Mouse (Mus musculus): Measurements from ENCODE around the gene Lrrk1. TPM values are rescaled to one million over a fixed set of nuclear protein-coding genes. Genes with fewer than 3 reads are reported as not detected.
A peak's percentile ranks its signal among the peaks of the same experiment; 100 is the strongest.

The Lrrk1 gene
- polyA plus RNA-seq, 2 experiments = 2.3 to 3.1 TPM

DNA sequence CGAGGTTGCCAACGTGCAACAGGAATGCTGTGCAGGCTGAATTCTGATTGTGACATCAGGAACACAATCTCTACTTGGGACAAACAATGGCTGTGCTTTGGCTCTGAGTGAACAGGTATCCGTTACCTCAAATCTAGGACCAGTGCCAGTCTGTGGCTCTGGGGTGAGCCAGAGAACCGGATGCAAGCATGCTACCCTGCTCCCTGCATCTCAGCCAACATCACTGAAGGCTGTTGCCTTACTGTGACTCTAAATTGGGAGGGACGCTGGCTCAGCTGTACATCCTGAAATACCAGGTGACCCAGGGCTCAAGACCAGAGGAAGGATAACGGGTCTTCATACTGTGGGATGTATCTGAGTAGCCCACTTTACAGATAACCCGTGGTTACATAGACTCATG, 208.4 kb downstream of the Lrrk1 start:
- no peaks in the 10 kb centered on the region; the same call in 1 of the 2 replicates for H3K9me3 ChIP-seq (ENCODE audit: control insufficient read depth, low read length)
- DNase-seq (ENCODE audit: low read depth in 3 of 3, low spot score in 3 of 3) (no peak), ATAC-seq (ENCODE audit: insufficient read depth) (no peak)
- TF ChIP-seq CTCF (IDR thresholded peaks at IDR 0.05; ENCODE audit: low read depth) = no peak
- TF ChIP-seq EP300 (IDR thresholded peaks at IDR 0.05; ENCODE audit: low read depth) = no peak
- no peak overlapping the region for H3K9ac ChIP-seq (replicated peaks)
- 60% methylated on average over 7 of the region's 7 CpGs for WGBS (ENCODE audit: insufficient replicate concordance)
- no peak overlapping the region for H3K27ac ChIP-seq
- H3K27me3 ChIP-seq (ENCODE audit: control insufficient read depth, insufficient read depth, low read length) = no peaks in the 10 kb centered on the region
- no peak overlapping the region for H3K4me2 ChIP-seq (ENCODE audit: low read depth)
- H3K36me3 ChIP-seq (replicated peaks; ENCODE audit: control insufficient read depth, insufficient read depth, low read depth) = no peaks in the 10 kb centered on the region; the same call in 1 of the 2 replicates
- peaks cover 17 to 36% of the 10 kb centered on the region in 2 experiments for H3K4me1 ChIP-seq (replicated peaks; ENCODE audit: control insufficient read depth in 2 of 2, insufficient read depth in 2 of 2, low read length in 1 of 2)
- no peak overlapping the region for H3K4me3 ChIP-seq (ENCODE audit: insufficient read depth in 1 of 2, low read depth in 2 of 2, low read length in 2 of 2)

GRCm38 (mm10) chr7:66179120-66179581, 209.0 kb downstream of the Lrrk1 start:
- Histone ChIP-seq H3K4me2 (ENCODE audit: low read depth) (no peak overlapping the region), H3K9ac (replicated peaks) (no peak overlapping the region), H3K36me3 (replicated peaks; ENCODE audit: control insufficient read depth, insufficient read depth, low read depth) (no peaks in the 10 kb centered on the region; the same call in none of the 2 replicates), H3K27ac (no peak overlapping the region), H3K4me3 (ENCODE audit: insufficient read depth in 1 of 2, low read depth in 2 of 2, low read length in 2 of 2) (no peak overlapping the region), H3K27me3 (ENCODE audit: control insufficient read depth, insufficient read depth, low read length) (no peaks in the 10 kb centered on the region), H3K9me3 (ENCODE audit: control insufficient read depth, low read length) (no peaks in the 10 kb centered on the region; the same call in 1 of the 2 replicates), H3K4me1 (replicated peaks; ENCODE audit: control insufficient read depth in 2 of 2, insufficient read depth in 2 of 2, low read length in 1 of 2) (peaks cover 15 to 33% of the 10 kb centered on the region in 2 experiments)
- DNase-seq (ENCODE audit: low read depth in 3 of 3, low spot score in 3 of 3) (no peak), ATAC-seq (ENCODE audit: insufficient read depth) (no peak)
- TF ChIP-seq EP300 (IDR thresholded peaks at IDR 0.05; ENCODE audit: low read depth) = no peak
- TF ChIP-seq CTCF (IDR thresholded peaks at IDR 0.05; ENCODE audit: low read depth) = no peak
- 40% methylated on average over 10 of the region's 10 CpGs for WGBS (ENCODE audit: insufficient replicate concordance)

DNA sequence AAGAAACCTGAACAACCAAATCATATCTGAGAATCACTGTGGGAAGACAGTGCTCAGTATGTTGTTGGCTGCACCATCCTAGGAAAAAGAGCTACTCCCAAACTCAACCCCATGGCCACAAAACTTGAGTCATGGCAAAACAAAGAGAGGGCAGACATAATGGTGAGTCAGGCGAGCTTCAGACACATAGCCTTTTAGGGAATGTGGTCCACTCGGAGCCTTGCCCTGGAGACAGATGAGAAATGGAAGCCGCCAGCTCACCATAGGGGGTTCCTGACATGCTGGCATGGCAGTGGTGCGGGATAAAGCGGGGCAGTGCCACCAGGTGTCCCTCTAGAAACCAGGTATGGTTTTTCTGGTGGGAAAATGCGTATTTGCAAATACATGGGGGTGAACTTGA, 210.0 kb downstream of the Lrrk1 start:
- no peak overlapping the region for H3K27ac ChIP-seq
- H3K9ac ChIP-seq (replicated peaks) = no peak overlapping the region
- no peak overlapping the region for H3K4me2 ChIP-seq (ENCODE audit: low read depth)
- H3K9me3 ChIP-seq (ENCODE audit: control insufficient read depth, low read length) = no peaks in the 10 kb centered on the region; the same call in 1 of the 2 replicates
- H3K36me3 ChIP-seq (replicated peaks; ENCODE audit: control insufficient read depth, insufficient read depth, low read depth) = peaks cover 5% of the 10 kb centered on the region
- ATAC-seq (ENCODE audit: insufficient read depth) (no peak), DNase-seq (ENCODE audit: low read depth in 3 of 3, low spot score in 3 of 3) (no peak)
- no peak overlapping the region for H3K4me3 ChIP-seq (ENCODE audit: insufficient read depth in 1 of 2, low read depth in 2 of 2, low read length in 2 of 2)
- H3K27me3 ChIP-seq (ENCODE audit: control insufficient read depth, insufficient read depth, low read length) = no peaks in the 10 kb centered on the region
- TF ChIP-seq EP300 (IDR thresholded peaks at IDR 0.05; ENCODE audit: low read depth) = no peak
- no peak for TF ChIP-seq CTCF (IDR thresholded peaks at IDR 0.05; ENCODE audit: low read depth)
- H3K4me1 ChIP-seq (replicated peaks; ENCODE audit: control insufficient read depth in 2 of 2, insufficient read depth in 2 of 2, low read length in 1 of 2) = peaks cover 12 to 26% of the 10 kb centered on the region in 2 experiments
- WGBS (ENCODE audit: insufficient replicate concordance) = 79% methylated on average over 6 of the region's 6 CpGs

DNA sequence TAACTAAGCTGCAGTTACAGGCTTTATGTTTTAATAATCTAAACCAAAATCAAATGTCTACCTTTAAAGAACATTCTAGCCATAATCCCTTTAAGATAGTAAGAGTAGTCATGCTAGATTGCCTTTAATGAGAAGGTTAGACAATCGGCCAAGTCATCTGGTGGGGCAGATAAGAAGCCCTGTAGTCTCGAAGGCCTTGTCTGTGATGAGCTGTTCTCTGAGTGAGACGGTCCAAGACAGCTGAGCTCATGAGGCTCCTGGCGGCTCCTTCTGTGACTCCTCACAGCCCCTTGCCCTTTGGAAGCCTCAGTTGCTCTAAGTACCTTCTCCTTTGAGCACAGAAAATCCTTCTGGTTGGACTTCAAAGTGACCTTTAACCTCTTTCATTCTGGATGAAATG, 211.2 kb downstream of the Lrrk1 start:
- TF ChIP-seq EP300 (IDR thresholded peaks at IDR 0.05; ENCODE audit: low read depth) (0 out of 2 replicates have a peak, but pooled peaks have one; percentile 28), CTCF (IDR thresholded peaks at IDR 0.05; ENCODE audit: low read depth) (no peak)
- H3K9ac ChIP-seq (replicated peaks) = no peak overlapping the region
- peaks cover 8% of the 10 kb centered on the region for H3K36me3 ChIP-seq (replicated peaks; ENCODE audit: control insufficient read depth, insufficient read depth, low read depth)
- DNase-seq (ENCODE audit: low read depth in 3 of 3, low spot score in 3 of 3) (peak in 2 of 3 experiments; percentile 43 to 49), ATAC-seq (ENCODE audit: insufficient read depth) (peak; percentile 69)
- no peaks in the 10 kb centered on the region; the same call in 1 of the 2 replicates for H3K9me3 ChIP-seq (ENCODE audit: control insufficient read depth, low read length)
- no peak overlapping the region for H3K4me2 ChIP-seq (ENCODE audit: low read depth)
- 10% methylated on average over 4 of the region's 4 CpGs for WGBS (ENCODE audit: insufficient replicate concordance)
- no peaks in the 10 kb centered on the region for H3K27me3 ChIP-seq (ENCODE audit: control insufficient read depth, insufficient read depth, low read length)
- no peak overlapping the region for H3K4me3 ChIP-seq (ENCODE audit: insufficient read depth in 1 of 2, low read depth in 2 of 2, low read length in 2 of 2)
- H3K27ac ChIP-seq = no peak overlapping the region
- H3K4me1 ChIP-seq (replicated peaks; ENCODE audit: control insufficient read depth in 2 of 2, insufficient read depth in 2 of 2, low read length in 1 of 2) = peaks cover 12 to 26% of the 10 kb centered on the region in 2 experiments

Small RNAs within 50 kb of the gene (microRNA-seq; reads per million reads assigned to microRNA genes)
- gene Mir7057 = not detected

Other genes starting within 250 kb of the Lrrk1 start
- gene Gm10974, start 22.4 kb downstream of the Lrrk1 start, polyA plus RNA-seq (2012; rRNA removed) = not detected in 2 replicates
- not detected in 2 replicates for gene Gm10974, start 22.4 kb downstream of the Lrrk1 start, polyA plus RNA-seq (2014; fragmentation: Nextera tagmentation; extraction: Ambion mirVana)
- 0.18 and 0.25 TPM in 2 replicates for gene Aldh1a3, start 39.2 kb upstream of the Lrrk1 start, polyA plus RNA-seq (2012; rRNA removed)
- 0.68 and 0.88 TPM in 2 replicates for gene Aldh1a3, start 39.2 kb upstream of the Lrrk1 start, polyA plus RNA-seq (2014; fragmentation: Nextera tagmentation; extraction: Ambion mirVana)

Measured in liver, embryonic 14.5 days (tissue).